Mouse (Mus musculus) midbrain, embryonic 14.5 days (tissue): ENCODE results near the gene Skil. TPM values are rescaled to one million over a fixed set of nuclear protein-coding genes. Genes with fewer than 3 reads are reported as not detected.
A peak's percentile ranks its signal among the peaks of the same experiment; 100 is the strongest.

ENCODE experiments used
- ATAC-seq: fragments of 200-750 bp; cut with Nextera tagmentation; 2 replicates; pipeline ENCODE4 v1.8.0; 2017; ENCODE audit warnings: moderate number of reproducible peaks, moderate library complexity; ENCODE audit not compliant: low FRiP score, low TSS enrichment
- DNase-seq: peaks from one replicate; pipeline ENCODE4 v3.0.0-alpha.2; 2015
- H3K27ac ChIP-seq: fragments of 300-500 bp; sonication (generic); replicated peaks from 2 replicates; pipeline ENCODE4 v1.5.1; 2014; ENCODE audit warnings: mild to moderate bottlenecking, low read depth, low read length, moderate library complexity
- H3K27me3 ChIP-seq: fragments of 300-500 bp; sonication (generic); 2 replicates; pipeline ENCODE4 v1.6.1; 2014; ENCODE audit warnings: low read length, control low read depth, mixed read lengths; ENCODE audit not compliant: control insufficient read depth, insufficient read depth
- H3K36me3 ChIP-seq: fragments of 300-500 bp; sonication (generic); 2 replicates; pipeline ENCODE4 v1.6.1; 2014; ENCODE audit warnings: low read length, control low read depth; ENCODE audit not compliant: control insufficient read depth, insufficient read depth
- H3K4me1 ChIP-seq: fragments of 300-500 bp; sonication (generic); 2 replicates; pipeline ENCODE4 v1.6.1; 2014; ENCODE audit warnings: mild to moderate bottlenecking, antibody characterized with exemption, low read length, control low read depth; ENCODE audit not compliant: control insufficient read depth, insufficient read depth
- H3K4me2 ChIP-seq: fragments of 300-500 bp; sonication (generic); 2 replicates; pipeline ENCODE4 v1.6.1; 2014; ENCODE audit warnings: mild to moderate bottlenecking, low read length, moderate library complexity
- H3K4me3 ChIP-seq: fragments of 300-500 bp; sonication (generic); replicated peaks from 2 replicates; pipeline ENCODE4 v1.5.1; 2014; ENCODE audit warnings: low read depth, low read length
- H3K9ac ChIP-seq: fragments of 300-500 bp; sonication (generic); replicated peaks from 2 replicates; pipeline ENCODE4 v1.6.1; 2014; ENCODE audit warnings: mild to moderate bottlenecking, low read length, moderate library complexity
- H3K9me3 ChIP-seq: fragments of 300-500 bp; sonication (generic); 2 replicates; pipeline ENCODE4 v1.6.1; 2016; ENCODE audit warnings: low read length, control low read depth, mixed read lengths; ENCODE audit not compliant: control insufficient read depth
- WGBS: fragments of 180-500 bp; shearing (Covaris S2); extraction: QIAGEN DNeasy Blood & Tissue Kit; methylation state at CpG from one replicate; pipeline ENCODE4 v1.1.7; 2014; 5-methylcytosine and 5-hydroxymethylcytosine counted together
- polyA plus RNA-seq: library from polyadenylated mRNA; unstranded; fragments of >200 nt; fragmentation: Nextera tagmentation; extraction: Ambion mirVana; gene quantifications from 2 replicates; pipeline ENCODE4 v1.2.1, GENCODE M21; 2014

Gene Skil
- polyA plus RNA-seq, 1 experiment from 2014 or later, result 42.4 TPM

DNA sequence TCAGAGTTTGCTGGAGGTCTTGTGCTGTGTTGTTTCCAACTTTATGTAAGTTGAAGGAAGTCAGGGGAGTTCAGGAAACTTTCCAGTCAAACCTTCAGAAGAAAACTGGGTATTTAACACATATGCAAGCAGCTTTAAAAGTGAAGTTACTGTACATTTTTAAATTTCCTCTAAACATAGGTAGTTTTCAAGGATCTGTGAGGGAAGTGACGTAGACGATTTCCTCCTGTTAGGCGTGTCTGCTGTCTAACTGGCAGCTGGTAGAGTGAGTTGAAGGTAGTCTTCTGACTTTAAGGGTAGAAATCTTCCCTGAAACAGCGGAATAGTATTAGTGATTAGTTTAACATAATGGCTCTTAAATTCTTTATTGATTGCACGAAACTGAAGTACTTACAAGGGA, 5.2 kb downstream of the Skil start:
- peak overlapping the region; percentile 39 for H3K4me2 ChIP-seq
- no peaks in the 10 kb centered on the region for H3K9me3 ChIP-seq
- peaks cover 40% of the 10 kb centered on the region for H3K4me1 ChIP-seq
- no peaks in the 10 kb centered on the region for H3K27me3 ChIP-seq
- H3K9ac ChIP-seq, result no peak overlapping the region
- no peak overlapping the region for H3K27ac ChIP-seq
- DNase-seq (no peak), ATAC-seq (no peak)
- H3K4me3 ChIP-seq, result no peak overlapping the region
- 0 out of 2 replicates have a peak, but pooled peaks cover 8% of the 10 kb centered on the region for H3K36me3 ChIP-seq
- 90% methylated on average over 5 of the region's 5 CpGs for WGBS

- no peak overlapping the region for H3K27ac ChIP-seq
- 0 out of 2 replicates have a peak, but pooled peaks cover 8% of the 10 kb centered on the region for H3K36me3 ChIP-seq
- no peaks in the 10 kb centered on the region for H3K9me3 ChIP-seq
- ATAC-seq (no peak), DNase-seq (no peak)
- H3K9ac ChIP-seq, result no peak overlapping the region
- peaks cover 40% of the 10 kb centered on the region for H3K4me1 ChIP-seq
- no peak overlapping the region for H3K4me2 ChIP-seq
- WGBS, result 98% methylated on average over 3 of the region's 3 CpGs
- H3K27me3 ChIP-seq, result no peaks in the 10 kb centered on the region
- no peak overlapping the region for H3K4me3 ChIP-seq
These were observed 5.9 kb downstream of the Skil start for GRCm38 (mm10) chr3:31100802-31101201.

DNA sequence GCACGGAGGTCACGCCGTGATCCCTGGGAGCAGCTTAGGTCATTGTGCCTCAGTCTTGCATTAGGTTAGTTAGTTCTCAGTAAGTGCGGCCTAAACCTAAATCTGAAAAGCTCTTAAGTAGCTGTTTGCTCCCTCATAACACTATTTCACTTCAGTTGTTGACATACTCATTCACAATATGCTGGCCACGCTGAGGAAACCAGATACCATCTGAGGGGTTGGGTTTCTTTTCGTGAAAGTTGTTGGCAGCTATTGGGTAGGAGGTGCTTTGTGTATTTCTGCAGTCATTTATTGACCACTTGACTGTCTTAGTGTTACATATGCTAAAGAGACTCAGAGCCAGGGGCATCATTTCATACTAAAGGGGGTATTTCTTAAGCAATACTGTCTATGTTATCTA, 10.1 kb downstream of the Skil start:
- Histone ChIP-seq H3K9me3 (no peaks in the 10 kb centered on the region), H3K27ac (no peak overlapping the region), H3K4me3 (no peak overlapping the region), H3K4me2 (no peak overlapping the region), H3K27me3 (no peaks in the 10 kb centered on the region), H3K4me1 (peaks cover 14% of the 10 kb centered on the region), H3K36me3 (no peaks in the 10 kb centered on the region), H3K9ac (no peak overlapping the region)
- 89% methylated on average over 6 of the region's 6 CpGs for WGBS
- no peak for DNase-seq
- no peak for ATAC-seq

DNA sequence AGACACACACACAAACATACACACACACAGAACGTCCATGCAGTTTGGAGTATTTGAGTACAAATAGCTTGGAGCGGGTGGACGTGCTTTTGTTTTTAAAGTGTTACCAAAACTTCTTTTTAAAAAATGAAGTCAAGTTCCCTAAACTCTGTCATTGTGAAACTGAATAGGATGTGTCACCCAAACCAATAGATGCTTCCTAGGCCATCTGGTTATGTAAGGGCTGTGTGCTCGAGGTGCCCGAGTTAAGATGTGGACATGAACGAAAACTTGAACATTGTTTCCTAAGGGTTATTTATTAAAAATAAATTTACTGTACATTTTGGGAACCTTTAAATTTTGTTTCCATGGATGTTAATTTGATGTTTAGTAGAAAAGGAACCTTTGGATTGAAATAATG, 11.7 kb downstream of the Skil start:
- no peak for ATAC-seq
- no peak overlapping the region for H3K27ac ChIP-seq
- WGBS, result 95% methylated on average over 6 of the region's 6 CpGs
- no peak overlapping the region for H3K9ac ChIP-seq
- H3K4me2 ChIP-seq, result no peak overlapping the region
- no peaks in the 10 kb centered on the region for H3K9me3 ChIP-seq
- H3K27me3 ChIP-seq, result no peaks in the 10 kb centered on the region
- no peaks in the 10 kb centered on the region for H3K36me3 ChIP-seq
- no peak for DNase-seq
- no peak overlapping the region for H3K4me3 ChIP-seq
- peaks cover 9% of the 10 kb centered on the region for H3K4me1 ChIP-seq

- Histone ChIP-seq H3K27me3 (no peaks in the 10 kb centered on the region), H3K4me2 (no peak overlapping the region), H3K36me3 (peaks cover under 1% of the 10 kb centered on the region; the same call in 1 of the 2 replicates), H3K4me1 (peaks cover 9% of the 10 kb centered on the region), H3K9me3 (no peaks in the 10 kb centered on the region), H3K4me3 (no peak overlapping the region), H3K27ac (no peak overlapping the region), H3K9ac (no peak overlapping the region)
- no peak for ATAC-seq
- no peak for DNase-seq
- 89% methylated on average over 4 of the region's 4 CpGs for WGBS
These were observed 12.8 kb downstream of the Skil start for GRCm38 (mm10) chr3:31107674-31108073.

- Histone ChIP-seq H3K4me3 (no peak overlapping the region), H3K4me2 (no peak overlapping the region), H3K9ac (no peak overlapping the region), H3K27me3 (no peaks in the 10 kb centered on the region), H3K27ac (no peak overlapping the region), H3K9me3 (no peaks in the 10 kb centered on the region), H3K36me3 (peaks cover 12% of the 10 kb centered on the region), H3K4me1 (peaks cover 7% of the 10 kb centered on the region)
- DNase-seq (peak; percentile 38), ATAC-seq (no peak)
- WGBS, result 77% methylated on average over 3 of the region's 3 CpGs
These were observed 14.2 kb downstream of the Skil start for GRCm38 (mm10) chr3:31109108-31109507.

DNA sequence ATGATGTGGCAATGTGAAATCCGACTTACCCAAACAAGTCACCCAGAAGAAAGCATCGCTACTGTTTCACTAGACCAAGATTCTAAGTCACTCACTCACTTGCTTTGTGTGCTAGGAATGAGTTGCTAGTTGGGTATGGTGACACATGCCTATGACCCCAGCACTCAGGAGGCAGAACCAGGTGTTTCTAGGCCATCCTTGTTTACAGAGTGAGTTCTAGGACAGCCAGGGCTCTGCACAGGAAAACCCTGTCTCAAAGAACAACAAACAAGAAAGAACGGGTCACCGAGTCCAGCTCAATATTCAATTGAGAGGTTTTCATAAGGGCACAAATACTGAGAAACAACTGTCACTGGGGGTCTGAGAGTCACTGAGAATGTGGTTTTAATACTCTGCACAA, 28.2 kb downstream of the Skil start:
- H3K36me3 ChIP-seq, result peaks cover 33% of the 10 kb centered on the region
- no peaks in the 10 kb centered on the region for H3K27me3 ChIP-seq
- H3K9ac ChIP-seq, result no peak overlapping the region
- ATAC-seq (no peak), DNase-seq (no peak)
- WGBS, result 90% methylated on average over 4 of the region's 4 CpGs
- H3K4me1 ChIP-seq, result no peaks in the 10 kb centered on the region
- H3K9me3 ChIP-seq, result no peaks in the 10 kb centered on the region
- H3K4me2 ChIP-seq, result no peak overlapping the region
- no peak overlapping the region for H3K4me3 ChIP-seq
- H3K27ac ChIP-seq, result no peak overlapping the region

DNA sequence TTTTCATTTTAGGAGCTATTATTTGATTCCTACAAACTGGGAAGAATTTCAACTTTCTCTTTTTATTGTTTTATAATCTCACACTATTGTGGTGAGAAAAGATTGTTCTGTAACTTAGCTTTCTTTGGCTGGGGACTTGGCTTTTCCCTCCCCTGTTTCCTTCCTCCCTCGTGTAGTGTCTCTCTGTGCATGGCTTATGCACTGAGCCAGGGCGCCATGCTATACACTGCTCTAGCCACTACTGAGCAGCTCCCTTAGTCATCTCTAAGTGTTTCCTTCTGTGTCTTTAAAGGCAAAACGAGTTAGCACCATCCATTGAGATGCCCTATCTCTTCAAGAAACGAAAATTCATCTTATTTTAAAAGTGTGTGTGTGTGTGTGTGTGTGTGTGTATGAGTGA, 31.4 kb downstream of the Skil start:
- no peak for DNase-seq
- Histone ChIP-seq H3K4me2 (no peak overlapping the region), H3K27ac (no peak overlapping the region), H3K27me3 (no peaks in the 10 kb centered on the region), H3K4me3 (no peak overlapping the region), H3K36me3 (peaks cover 7% of the 10 kb centered on the region; the same call in 1 of the 2 replicates), H3K4me1 (no peaks in the 10 kb centered on the region), H3K9me3 (no peaks in the 10 kb centered on the region), H3K9ac (no peak overlapping the region)
- ATAC-seq, result no peak
- 78% methylated on average over 4 of the region's 4 CpGs for WGBS

GRCm38 (mm10) chr3:31126848-31127247, 32.0 kb downstream of the Skil start:
- DNase-seq (no peak), ATAC-seq (no peak)
- no peaks in the 10 kb centered on the region for H3K9me3 ChIP-seq
- H3K9ac ChIP-seq, result no peak overlapping the region
- peaks cover 6% of the 10 kb centered on the region; the same call in 1 of the 2 replicates for H3K36me3 ChIP-seq
- WGBS, result 95% methylated on average over 3 of the region's 3 CpGs
- H3K4me2 ChIP-seq, result no peak overlapping the region
- no peak overlapping the region for H3K27ac ChIP-seq
- no peaks in the 10 kb centered on the region for H3K27me3 ChIP-seq
- H3K4me3 ChIP-seq, result no peak overlapping the region
- H3K4me1 ChIP-seq, result no peaks in the 10 kb centered on the region
